Mouse (Mus musculus) layer of hippocampus, postnatal 10 days (tissue): ENCODE results near the gene Zfp318. TPM values are rescaled to one million over a fixed set of nuclear protein-coding genes. Genes with fewer than 3 reads are reported as not detected.

Experiments
- DNase-seq, 2 experiments: peaks; one replicate each; pipeline ENCODE4 v3.0.0; 2021; ENCODE audit warnings: low spot score in 2 of 2
- long read RNA-seq: library from polyadenylated mRNA; stranded (forward); transcript quantifications from one replicate; pipeline ENCODE4 v2.0.0, GENCODE M21; 2023
- total RNA-seq, 2 experiments: library from RNA; stranded (reverse); gene quantifications; 2 replicates each; pipeline ENCODE4 v1.2.3; 2021

Gene Zfp318
- 10 to 100 TPM; 78.1 to 81.5 TPM for total RNA-seq
- long read RNA-seq, partial matches to known transcripts: 6 of 16 reads
- long read RNA-seq, other reads (novel, unspliced or antisense): 6 of 16 reads

- DNase-seq: peak; percentile 97 to 98
Measured at GRCm38 (mm10) chr17:46383294-46384060, at the start of gene Zfp318. TSS of gene Zfp318 (plus strand) at chr17:46383731.

- no peak for DNase-seq
Measured at GRCm38 (mm10) chr17:46336475-46336874, 47.1 kb upstream of the Zfp318 start.

GRCm38 (mm10) chr17:46341208-46341607 lies 42.3 kb upstream of the Zfp318 start:
- DNase-seq: no peak

GRCm38 (mm10) chr17:46351026-46351700 lies 32.4 kb upstream of the Zfp318 start:
- DNase-seq: no peak

- no peak for DNase-seq
Measured at GRCm38 (mm10) chr17:46371783-46372182, 11.7 kb upstream of the Zfp318 start.

- no peak for DNase-seq
Measured at GRCm38 (mm10) chr17:46378564-46378963, 5.0 kb upstream of the Zfp318 start.

GRCm38 (mm10) chr17:46384061-46384801 lies 700 bp downstream of the Zfp318 start:
- DNase-seq: peak; percentile 41 to 54

GRCm38 (mm10) chr17:46388200-46388599 lies 4.7 kb downstream of the Zfp318 start:
- DNase-seq: no peak

- peak in 1 of 2 experiments; percentile 39 for DNase-seq
Measured at GRCm38 (mm10) chr17:46393012-46393411, 9.5 kb downstream of the Zfp318 start.

- DNase-seq: no peak
Measured at GRCm38 (mm10) chr17:46394631-46395030, 11.1 kb downstream of the Zfp318 start.

GRCm38 (mm10) chr17:46408478-46408877 lies 24.9 kb downstream of the Zfp318 start:
- DNase-seq: no peak

- DNase-seq: no peak
Measured at GRCm38 (mm10) chr17:46418628-46419027, 35.1 kb downstream of the Zfp318 start.

GRCm38 (mm10) chr17:46419717-46420116 lies 36.2 kb downstream of the Zfp318 start:
- no peak for DNase-seq

- peak in 1 of 2 experiments; percentile 44 for DNase-seq
Measured at GRCm38 (mm10) chr17:46426496-46426895, 43.0 kb downstream of the Zfp318 start.

- no peak for DNase-seq
Measured at GRCm38 (mm10) chr17:46428761-46429414, 45.4 kb downstream of the Zfp318 start, which contains the start of gene Crip3. TSS of gene Crip3 (plus strand) at chr17:46428926.

GRCm38 (mm10) chr17:46433627-46434026 lies 50.1 kb downstream of the Zfp318 start:
- DNase-seq: no peak

GRCm38 (mm10) chr17:46436672-46437366 lies 53.3 kb downstream of the Zfp318 start:
- no peak for DNase-seq

- DNase-seq: no peak
Measured at GRCm38 (mm10) chr17:46438298-46438873, 54.9 kb downstream of the Zfp318 start, which contains the start of gene Slc22a7. TSS of gene Slc22a7 (minus strand) at chr17:46438457.

GRCm38 (mm10) chr17:46439176-46439575 lies 55.6 kb downstream of the Zfp318 start:
- no peak for DNase-seq
